Mouse (Mus musculus) liver, adult 2 months (tissue): ENCODE measurements at regions not wholly inside any gene's neighbourhood (a gene's known extent, or its start where the extent isn't known, plus 50 kb on each side); places are given as distances from the start of the nearest gene placed in this dataset.
A peak's percentile ranks its signal among the peaks of the same experiment; 100 is the strongest.
"Not testable (repeated sequence)": the region's sequence is repeated elsewhere in the genome, so short reads cannot be mapped to it uniquely, and the experiment has no call there.

Experiments
- DNase-seq: peaks from one replicate; pipeline ENCODE4 v3.0.0-alpha.2; 2011; ENCODE audit warnings: low read depth, low spot score; ENCODE audit errors: extremely low read depth
- H3K27ac ChIP-seq: fragments of 200-500 bp; replicated peaks from 2 replicates; pipeline ENCODE4 v1.5.1; 2012; ENCODE audit warnings: low read depth, mild to moderate bottlenecking, control low read depth, inconsistent platforms, low read length; ENCODE audit not compliant: insufficient read depth
- H3K27me3 ChIP-seq: fragments of 200-500 bp; 2 replicates; pipeline ENCODE4 v1.6.1; 2012; ENCODE audit warnings: mild to moderate bottlenecking, moderate library complexity, low read length, inconsistent platforms; ENCODE audit not compliant: control insufficient read depth, insufficient read depth
- H3K36me3 ChIP-seq: fragments of 200-500 bp; 2 replicates; pipeline ENCODE4 v1.6.1; 2012; ENCODE audit warnings: low read length, inconsistent platforms; ENCODE audit not compliant: control insufficient read depth, insufficient read depth
- H3K4me1 ChIP-seq: fragments of 200-500 bp; 2 replicates; pipeline ENCODE4 v1.6.1; 2011; ENCODE audit warnings: low read length; ENCODE audit not compliant: control insufficient read depth, insufficient read depth
- H3K4me3 ChIP-seq: fragments of 200-500 bp; 2 replicates; pipeline ENCODE4 v1.5.1; 2011; ENCODE audit warnings: low read depth, mild to moderate bottlenecking, control low read depth, low read length, moderate library complexity; ENCODE audit not compliant: insufficient read depth
- H3K79me2 ChIP-seq: fragments of 200-500 bp; 2 replicates; pipeline ENCODE4 v1.6.1; 2012; ENCODE audit warnings: inconsistent platforms, mild to moderate bottlenecking, low read length, moderate library complexity; ENCODE audit not compliant: control insufficient read depth, insufficient read depth
- H3K9ac ChIP-seq: fragments of 200-500 bp; 2 replicates; pipeline ENCODE4 v1.6.1; 2012; ENCODE audit warnings: low read depth, mild to moderate bottlenecking, control low read depth, inconsistent platforms, low read length
- CTCF ChIP-seq: fragments of 200-500 bp; IDR thresholded peaks from 2 replicates; pipeline ENCODE4 v1.5.1; 2011; ENCODE audit warnings: low read depth, low read length, control low read depth
- POLR2A ChIP-seq: fragments of 200-500 bp; IDR thresholded peaks from 2 replicates; pipeline ENCODE4 v1.6.1; 2011; ENCODE audit warnings: low read length, control low read depth; ENCODE audit not compliant: insufficient read depth; ENCODE audit errors: extremely low read depth
- WGBS: fragments of 180-500 bp; shearing (Covaris S2); methylation state at CpG from one replicate; pipeline ENCODE4 v1.1.7; 2018; 5-methylcytosine and 5-hydroxymethylcytosine counted together

GRCm38 (mm10) chr14:73445508-73446256 lies 60.6 kb upstream of the Itm2b start:
- peaks cover 8% of the 10 kb centered on the region for H3K4me1 ChIP-seq
- 34% methylated on average over 6 of the region's 6 CpGs for WGBS
- no peak overlapping the region for H3K4me3 ChIP-seq
- H3K27ac ChIP-seq: peak overlapping the region; percentile 41
- H3K79me2 ChIP-seq: no peaks in the 10 kb centered on the region
- no peaks in the 10 kb centered on the region for H3K27me3 ChIP-seq
- peak; percentile 90 for DNase-seq
- no peaks in the 10 kb centered on the region for H3K36me3 ChIP-seq
- TF ChIP-seq POLR2A (no peak), CTCF (no peak)
- 0 out of 2 replicates have a peak overlapping the region, but pooled peaks have one; percentile 10 for H3K9ac ChIP-seq

- Histone ChIP-seq H3K9ac (no peak overlapping the region), H3K79me2 (no peaks in the 10 kb centered on the region), H3K4me1 (peaks cover 8% of the 10 kb centered on the region), H3K27me3 (no peaks in the 10 kb centered on the region), H3K27ac (peak overlapping the region; percentile 8; the same call in 1 of the 2 replicates), H3K36me3 (no peaks in the 10 kb centered on the region), H3K4me3 (no peak overlapping the region)
- 60% methylated on average over 3 of the region's 3 CpGs for WGBS
- TF ChIP-seq POLR2A: no peak
- TF ChIP-seq CTCF: no peak
- DNase-seq: no peak
These were observed 59.6 kb upstream of the Itm2b start for GRCm38 (mm10) chr14:73444733-73445132.

- peaks cover 8% of the 10 kb centered on the region for H3K4me1 ChIP-seq
- 67% methylated on average over 7 of the region's 7 CpGs for WGBS
- no peak overlapping the region for H3K9ac ChIP-seq
- DNase-seq: peak; percentile 53
- no peak for TF ChIP-seq CTCF
- no peak for TF ChIP-seq POLR2A
- no peak overlapping the region for H3K27ac ChIP-seq
- no peaks in the 10 kb centered on the region for H3K27me3 ChIP-seq
- H3K79me2 ChIP-seq: no peaks in the 10 kb centered on the region
- no peak overlapping the region for H3K4me3 ChIP-seq
- H3K36me3 ChIP-seq: no peaks in the 10 kb centered on the region
These were observed 57.0 kb upstream of the Itm2b start for GRCm38 (mm10) chr14:73441951-73442716.

- not testable (repeated sequence) for H3K36me3 ChIP-seq, DNase-seq, H3K4me3 ChIP-seq, H3K79me2 ChIP-seq, H3K27me3 ChIP-seq, H3K27ac ChIP-seq, H3K4me1 ChIP-seq, H3K9ac ChIP-seq
- WGBS: 81% methylated on average over 1 of the region's 1 CpGs
These were observed 56.3 kb upstream of the Itm2b start for GRCm38 (mm10) chr14:73441206-73441950.

- TF ChIP-seq CTCF (no peak), POLR2A (no peak)
- H3K27ac ChIP-seq: no peak overlapping the region
- H3K9ac ChIP-seq: no peak overlapping the region
- WGBS: 96% methylated on average over 3 of the region's 3 CpGs
- no peaks in the 10 kb centered on the region for H3K27me3 ChIP-seq
- no peaks in the 10 kb centered on the region for H3K4me1 ChIP-seq
- no peaks in the 10 kb centered on the region for H3K36me3 ChIP-seq
- H3K4me3 ChIP-seq: no peak overlapping the region
- H3K79me2 ChIP-seq: no peaks in the 10 kb centered on the region
- DNase-seq: no peak
These were observed 54.8 kb upstream of the Itm2b start for GRCm38 (mm10) chr14:73439802-73440309.
